Mouse (Mus musculus): Measurements from ENCODE around the gene Kcnq5.

- TF ChIP-seq MAX (IDR thresholded peaks at IDR 0.05; ENCODE audit: low read length), result no peak
- no peak for TF ChIP-seq CTCF (conservative IDR thresholded peaks at IDR 0.05 in 1 of 2, IDR thresholded peaks at IDR 0.05 in 1 of 2; ENCODE audit: low read depth in 2 of 2, low read length in 2 of 2)
- no peak for TF ChIP-seq HCFC1 (IDR thresholded peaks at IDR 0.05; ENCODE audit: low read depth, low read length)
- TF ChIP-seq JUND (conservative IDR thresholded peaks at IDR 0.05; ENCODE audit: low read depth, low read length), result no peak
- TF ChIP-seq CHD2 (IDR thresholded peaks at IDR 0.05; ENCODE audit: low read length), result no peak
- no peak for TF ChIP-seq PAX5 (IDR thresholded peaks at IDR 0.05; ENCODE audit: low read length)
- no peak for TF ChIP-seq MAFK (IDR thresholded peaks at IDR 0.05; ENCODE audit: insufficient replicate concordance, low read length)
- TF ChIP-seq EP300 (IDR thresholded peaks at IDR 0.05; ENCODE audit: low read length), result no peak
- no peak for TF ChIP-seq POLR2A (IDR thresholded peaks at IDR 0.05; ENCODE audit: low read depth, low read length)
- no peak for TF ChIP-seq ZKSCAN1 (IDR thresholded peaks at IDR 0.05; ENCODE audit: borderline replicate concordance, low read depth, low read length)
- TF ChIP-seq RCOR1 (conservative IDR thresholded peaks at IDR 0.05; ENCODE audit: low read depth, low read length), result no peak
These were observed 212.4 kb downstream of the Kcnq5 start for GRCm38 (mm10) chr1:21749297-21749696.
